Comparison of ENCODE assay signal across 11 mouse cellular contexts in genomic region chr10:99678096-99678495, GRCm38 (mm10).
A peak's percentile ranks its signal among the peaks of the same experiment; 100 is the strongest.
DNase-seq lines count a peak whose midpoint lies in the region; ATAC-seq lines count a peak whose summit lies in the region.
"Had no signal": no experiment of that assay in that cellular context is flagged by ENCODE, and none has a peak within 500 bp of the region (broad histone marks: within the 10 kb centered on the region; RNA-seq: fewer than 3 reads in every experiment).

No protein-coding gene starts in this region.

- 78% methylated on average over 9 of the region's 9 CpGs for WGBS in midbrain, embryonic 14.5 days
- WGBS in midbrain, embryonic 15.5 days: 64% methylated on average over 9 of the region's 9 CpGs

- no peak overlapping the region for H3K9ac ChIP-seq in midbrain, embryonic 14.5 days (replicated peaks; ENCODE audit: low read length)
- H3K9ac ChIP-seq in midbrain, embryonic 15.5 days: no peak overlapping the region
- H3K9ac ChIP-seq: embryonic facial prominence, embryonic 15.5 days; lung, embryonic 15.5 days; midbrain, embryonic 12.5 days had no signal

- H3K27me3 ChIP-seq in midbrain, embryonic 14.5 days (ENCODE audit: control insufficient read depth, insufficient read depth, low read length): no peaks in the 10 kb centered on the region
- no peaks in the 10 kb centered on the region for H3K27me3 ChIP-seq in midbrain, embryonic 15.5 days (replicated peaks)
- H3K27me3 ChIP-seq: embryonic facial prominence, embryonic 15.5 days; lung, embryonic 15.5 days; midbrain, embryonic 12.5 days had no signal

- H3K27ac ChIP-seq in midbrain, embryonic 14.5 days (replicated peaks; ENCODE audit: low read depth, low read length): no peak overlapping the region
- no peak overlapping the region for H3K27ac ChIP-seq in midbrain, embryonic 15.5 days
- H3K27ac ChIP-seq: embryonic facial prominence, embryonic 15.5 days; limb, embryonic 10.5 days; lung, embryonic 15.5 days; midbrain, embryonic 12.5 days had no signal

- no peaks in the 10 kb centered on the region for H3K9me3 ChIP-seq in midbrain, embryonic 14.5 days (ENCODE audit: control insufficient read depth, low read length)
- no peaks in the 10 kb centered on the region for H3K9me3 ChIP-seq in midbrain, embryonic 15.5 days
- H3K9me3 ChIP-seq: embryonic facial prominence, embryonic 15.5 days; limb, embryonic 10.5 days; lung, embryonic 15.5 days; midbrain, embryonic 12.5 days had no signal

- no peaks in the 10 kb centered on the region for H3K36me3 ChIP-seq in midbrain, embryonic 14.5 days (ENCODE audit: control insufficient read depth, insufficient read depth, low read length)
- H3K36me3 ChIP-seq in midbrain, embryonic 15.5 days (replicated peaks): no peaks in the 10 kb centered on the region
- H3K36me3 ChIP-seq: embryonic facial prominence, embryonic 15.5 days; limb, embryonic 10.5 days; lung, embryonic 15.5 days; midbrain, embryonic 12.5 days had no signal

- DNase-seq in midbrain, embryonic 14.5 days: peak; percentile 31
- DNase-seq in frontal cortex, postnatal 14 days (ENCODE audit: low spot score in 2 of 2): peak; percentile 15 to 17
- peak; percentile 48 to 52 for DNase-seq in left cerebral cortex, adult 18-20 months (ENCODE audit: low spot score in 2 of 2)
- peak; percentile 58 for DNase-seq in telencephalon, adult 2 months (ENCODE audit: low read depth, low spot score)
- no peak for DNase-seq in adrenal gland, postnatal 25 days
- DNase-seq in urinary bladder, postnatal 4 days (ENCODE audit: low spot score in 2 of 2): no peak

- H3K4me3 ChIP-seq in midbrain, embryonic 14.5 days (replicated peaks; ENCODE audit: low read depth, low read length): no peak overlapping the region
- no peak overlapping the region for H3K4me3 ChIP-seq in midbrain, embryonic 15.5 days
- H3K4me3 ChIP-seq: embryonic facial prominence, embryonic 15.5 days; limb, embryonic 10.5 days; lung, embryonic 15.5 days; midbrain, embryonic 12.5 days had no signal

- no peak for ATAC-seq in midbrain, embryonic 14.5 days (ENCODE audit: low FRiP score, low TSS enrichment)
- no peak for ATAC-seq in midbrain, embryonic 15.5 days (replicated peaks)

- H3K4me2 ChIP-seq in midbrain, embryonic 14.5 days (ENCODE audit: low read length): no peak overlapping the region
- no peak overlapping the region for H3K4me2 ChIP-seq in midbrain, embryonic 15.5 days
- H3K4me2 ChIP-seq: embryonic facial prominence, embryonic 15.5 days; lung, embryonic 15.5 days; midbrain, embryonic 12.5 days had no signal

- no peaks in the 10 kb centered on the region for H3K4me1 ChIP-seq in midbrain, embryonic 14.5 days (ENCODE audit: control insufficient read depth, insufficient read depth, low read length)
- H3K4me1 ChIP-seq in midbrain, embryonic 15.5 days: peaks cover 4% of the 10 kb centered on the region; the same call in 1 of the 2 replicates
- H3K4me1 ChIP-seq: embryonic facial prominence, embryonic 15.5 days had no signal

Comparison
In these comparisons a context has a peak if more than half of its experiments do, and no peak if none do; other contexts are left out.
1. DNase-seq: peak in midbrain, embryonic 14.5 days (single experiment), frontal cortex, postnatal 14 days (2 of 2), left cerebral cortex, adult 18-20 months (2 of 2) and telencephalon, adult 2 months (single experiment); none in adrenal gland, postnatal 25 days (single experiment) and urinary bladder, postnatal 4 days (0 of 2).